Mouse (Mus musculus): ENCODE data around the gene Sdhaf1.

The Sdhaf1 gene

GRCm38 (mm10) chr7:30291215-30292131 is 32.2 kb downstream of the Sdhaf1 start, which contains the start of gene Clip3:
Clip3 (plus strand) TSS chr7:30291728.
- DNase-seq = peak; percentile 91

DNA sequence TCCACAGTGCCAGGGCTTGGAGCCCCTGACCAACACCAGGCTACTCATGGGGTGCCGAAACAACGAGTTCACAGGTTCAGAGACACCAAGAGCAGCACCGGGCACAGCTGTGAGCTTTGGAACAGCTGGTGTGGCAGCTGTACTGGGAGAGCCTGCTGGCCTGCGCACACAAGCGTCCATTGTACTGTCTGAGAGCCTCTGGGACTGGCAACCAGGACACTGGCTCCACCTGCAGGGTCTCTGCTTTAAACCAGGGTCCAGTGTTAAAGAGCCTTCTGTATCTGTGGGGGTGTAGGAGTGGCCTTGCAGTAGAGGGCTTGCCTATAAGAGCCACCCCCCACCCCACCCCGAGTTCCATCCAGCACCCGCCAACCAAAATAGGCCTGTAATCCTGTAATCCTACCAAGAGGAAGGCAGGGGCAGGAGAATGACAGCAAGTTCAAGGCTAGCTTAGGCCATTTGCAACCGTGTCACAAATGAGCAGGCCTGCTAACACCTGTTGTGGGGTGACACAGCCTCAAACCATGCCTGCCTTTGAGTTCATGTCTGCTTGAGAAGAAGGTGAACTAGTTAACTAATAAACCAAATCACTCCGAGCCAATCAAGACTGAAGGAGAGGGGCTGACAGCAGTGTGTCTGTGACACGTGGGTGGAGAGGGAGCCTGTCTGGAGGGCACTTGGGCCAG is 33.8 kb downstream of the Sdhaf1 start:
- no peak for DNase-seq

DNA sequence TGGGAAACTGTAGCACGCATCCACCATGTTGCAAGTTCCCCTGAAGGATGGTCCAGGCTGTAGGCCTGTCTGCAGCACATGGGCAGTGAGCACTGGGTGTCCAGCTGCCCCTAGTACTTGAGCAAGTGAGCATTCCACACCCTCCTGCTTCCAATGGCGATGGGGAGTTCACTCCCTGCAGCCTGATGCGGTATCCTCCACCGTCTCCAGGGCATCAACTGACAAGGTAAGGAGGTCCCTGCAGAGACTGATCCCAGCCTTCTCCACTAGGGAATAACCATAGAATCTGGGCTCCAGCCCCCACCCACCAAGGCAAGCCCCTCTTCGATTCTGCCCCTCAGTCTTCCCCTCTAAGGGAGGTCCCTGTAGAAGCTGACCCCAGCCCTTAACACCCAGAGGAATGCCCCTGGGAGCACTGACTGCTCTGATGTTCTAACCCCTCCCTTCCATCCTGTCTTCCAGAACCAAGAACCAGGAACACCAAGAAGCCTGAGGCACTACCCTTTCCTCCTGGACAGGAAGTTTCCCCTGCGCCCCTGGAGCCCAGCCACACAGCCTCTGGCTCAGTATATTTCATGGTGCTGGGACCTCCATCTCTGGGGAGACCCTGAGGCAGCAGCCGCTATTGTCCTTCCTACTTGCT is 34.5 kb downstream of the Sdhaf1 start:
- DNase-seq = no peak

DNA sequence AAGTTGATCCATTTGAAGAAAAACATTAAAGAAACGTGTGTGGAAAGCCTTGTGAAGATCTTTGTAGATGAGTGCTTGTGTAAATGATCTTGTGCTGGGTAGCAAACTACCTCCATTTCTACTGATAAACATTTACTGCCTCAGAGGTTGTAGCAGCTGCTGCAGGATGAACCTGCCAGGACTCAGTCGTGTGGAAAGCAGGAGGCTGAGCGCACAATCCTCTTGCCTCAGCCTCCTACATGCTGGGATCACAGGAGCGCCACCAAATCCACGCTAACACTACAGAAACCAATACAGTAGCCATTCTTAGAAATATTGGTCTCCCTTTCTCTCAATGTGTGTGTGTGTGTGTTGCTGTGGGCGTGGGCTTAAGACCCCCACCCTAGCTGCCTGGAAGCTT is 35.6 kb downstream of the Sdhaf1 start:
- no peak for DNase-seq

DNA sequence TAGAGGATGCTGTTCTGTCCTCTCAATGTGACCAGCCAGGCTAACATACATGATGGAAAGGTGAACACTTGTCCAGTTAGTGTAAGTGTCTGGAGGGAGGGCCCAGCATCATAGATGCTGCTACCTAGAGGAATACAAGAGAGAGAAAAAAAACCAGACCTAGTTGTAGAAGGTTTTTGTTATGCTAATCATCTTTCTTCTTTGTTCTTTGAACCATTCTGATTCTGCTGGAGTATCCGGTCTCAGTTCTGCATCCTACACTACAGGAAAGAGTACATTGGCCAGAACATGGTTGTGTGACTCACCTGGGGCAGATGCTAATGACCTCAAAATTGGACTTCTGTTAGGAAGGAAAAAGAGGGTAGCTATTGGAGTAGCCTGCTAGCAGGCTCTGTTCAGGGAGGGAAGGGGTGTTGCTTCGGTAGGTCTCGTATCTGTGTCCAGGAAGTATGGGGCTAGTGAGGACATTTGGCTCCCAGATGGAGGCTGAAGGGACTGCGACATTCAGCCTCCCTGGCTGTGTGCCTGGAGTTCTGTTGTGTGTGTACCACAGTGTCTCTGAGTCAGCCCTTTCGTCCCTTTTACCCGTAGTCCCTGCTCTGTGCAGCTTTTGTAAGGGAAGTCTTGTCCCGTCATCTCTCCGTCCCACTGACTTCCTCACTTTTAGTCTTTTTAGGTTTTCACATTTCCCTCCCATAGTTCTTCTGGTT is 36.8 kb downstream of the Sdhaf1 start:
- no peak for DNase-seq

DNA sequence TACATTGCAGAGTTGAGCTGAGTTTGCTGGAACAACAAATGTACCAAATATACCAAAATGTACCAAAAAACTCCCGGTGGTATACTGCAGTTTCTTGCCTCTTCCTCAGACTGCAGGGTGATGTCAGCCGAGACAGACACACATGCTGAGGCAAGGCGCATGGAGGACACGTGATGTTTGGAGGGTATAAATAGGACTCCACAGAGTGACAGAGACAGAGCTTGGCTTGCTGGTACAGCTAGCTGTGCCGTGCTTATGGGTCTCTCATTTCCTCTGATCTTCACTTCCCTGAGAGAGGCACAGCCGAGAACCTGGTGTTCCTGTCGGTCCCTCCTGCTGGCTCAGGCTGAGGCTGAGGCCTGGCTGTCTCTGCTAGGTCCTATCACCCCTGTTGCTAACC is 41.0 kb downstream of the Sdhaf1 start:
- no peak for DNase-seq

DNA sequence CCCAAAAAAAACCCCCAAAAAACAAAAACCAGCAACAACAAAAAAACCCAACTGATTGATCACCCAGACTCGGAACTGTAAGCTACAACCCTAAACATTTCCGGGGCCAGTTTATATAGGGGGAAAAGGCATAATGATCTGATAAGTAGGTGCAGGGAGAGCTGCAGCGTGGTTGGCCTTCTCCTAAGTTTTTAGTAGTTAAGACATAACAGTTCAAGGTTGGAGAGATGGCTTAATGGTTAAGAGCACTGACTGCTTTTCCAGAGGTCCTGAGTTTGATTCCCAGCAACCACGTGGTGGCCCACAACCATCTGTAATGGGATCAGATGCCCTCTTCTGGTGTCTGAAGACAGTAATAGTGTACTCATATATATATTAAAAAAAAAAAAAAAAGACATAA is 42.2 kb downstream of the Sdhaf1 start:
- no peak for DNase-seq

- peak; percentile 85 for DNase-seq
Measured at GRCm38 (mm10) chr7:30280670-30281138, 43.0 kb downstream of the Sdhaf1 start.

- DNase-seq = peak; percentile 88
Measured at GRCm38 (mm10) chr7:30279951-30280669, 43.6 kb downstream of the Sdhaf1 start, which contains the start of the genes Thap8 and Wdr62. Thap8 (plus strand) TSS chr7:30280094. Wdr62 (minus strand) TSS chr7:30280419.

DNA sequence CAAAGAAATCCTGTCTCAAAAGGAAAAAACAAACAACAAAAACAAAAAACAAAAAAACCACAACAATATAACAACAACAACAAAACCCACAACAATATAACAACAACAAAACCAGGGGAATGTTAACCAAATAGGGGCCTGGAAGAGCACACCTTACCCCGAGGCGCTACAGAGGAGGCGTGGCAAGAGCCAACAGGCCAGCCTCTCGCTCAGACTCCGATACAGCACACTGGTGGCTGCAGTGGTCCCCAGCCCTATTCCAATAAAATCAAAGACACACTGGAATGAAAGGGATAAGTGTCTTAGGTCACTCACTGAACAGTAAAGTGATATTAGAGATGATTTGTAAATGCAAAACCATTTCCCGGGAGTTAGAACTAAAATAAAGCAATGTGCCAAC is 44.2 kb downstream of the Sdhaf1 start:
- no peak for DNase-seq

DNA sequence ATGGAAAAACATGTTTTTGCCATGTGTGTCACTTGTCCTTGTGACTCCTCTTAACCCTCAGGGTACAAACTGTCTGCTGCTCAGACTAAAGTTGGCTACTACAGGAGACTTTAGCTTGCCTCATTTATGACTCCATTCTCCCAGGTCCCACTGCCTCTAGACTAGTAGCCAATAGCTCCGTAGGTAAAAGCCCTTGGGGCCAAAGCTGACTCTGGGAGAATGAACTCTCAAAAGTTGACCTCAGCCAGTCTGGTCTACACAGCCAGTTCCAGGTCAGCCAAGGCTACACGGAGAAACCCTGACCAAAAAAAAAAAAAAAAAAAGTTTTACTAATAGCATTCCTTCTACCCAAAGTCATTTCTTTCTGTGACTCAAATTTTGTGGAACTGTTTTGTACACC is 44.8 kb downstream of the Sdhaf1 start:
- no peak for DNase-seq

DNA sequence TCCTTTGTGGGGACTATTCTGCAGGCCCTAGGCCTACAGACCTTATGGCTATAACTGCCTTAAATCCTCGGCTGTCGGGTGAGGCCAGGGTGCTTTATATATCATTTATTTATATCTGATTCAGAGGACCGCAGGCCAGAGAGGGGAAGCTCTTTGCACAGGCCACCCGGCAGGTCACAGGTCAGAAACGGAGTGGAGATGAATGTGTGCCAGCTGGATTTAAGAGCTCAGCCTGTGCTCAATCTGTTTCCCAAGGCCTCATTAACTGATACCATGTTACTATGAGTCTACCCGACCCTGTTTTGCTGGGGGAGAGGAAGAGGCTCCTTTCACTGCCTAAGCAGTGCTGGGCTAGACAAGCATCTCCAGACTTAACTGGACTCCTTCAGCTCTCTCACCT is 49.3 kb downstream of the Sdhaf1 start:
- DNase-seq = no peak
